Mouse (Mus musculus): ENCODE measurements around the gene Shank2. TPM values are rescaled to one million over a fixed set of nuclear protein-coding genes. Genes with fewer than 3 reads are reported as not detected.

The Shank2 gene
- polyA plus RNA-seq, 1 experiment from 2014 or later, result 5.8 TPM

GRCm38 (mm10) chr7:144294239-144295200, 292.8 kb downstream of the Shank2 start:
- H3K4me1 ChIP-seq (replicated peaks), result peaks cover 41% of the 10 kb centered on the region
- H3K27ac ChIP-seq, result no peak overlapping the region

GRCm38 (mm10) chr7:144299351-144299750, 297.6 kb downstream of the Shank2 start:
- WGBS, result 93% methylated on average over 2 of the region's 2 CpGs
- no peak for ATAC-seq

More at GRCm38 (mm10) chr7:144294239-144295200, 292.8 kb downstream of the Shank2 start:
- no peak overlapping the region for H3K9ac ChIP-seq (replicated peaks)
- no peak for ATAC-seq
- H3K4me3 ChIP-seq (replicated peaks), result no peak overlapping the region
- H3K36me3 ChIP-seq, result no peaks in the 10 kb centered on the region
- H3K27me3 ChIP-seq, result no peaks in the 10 kb centered on the region
- no peaks in the 10 kb centered on the region for H3K9me3 ChIP-seq
- no peak overlapping the region for H3K4me2 ChIP-seq (replicated peaks)
- WGBS, result 50% methylated on average over 13 of the region's 13 CpGs

GRCm38 (mm10) chr7:144301646-144302045, 299.9 kb downstream of the Shank2 start:
- H3K9me3 ChIP-seq, result no peaks in the 10 kb centered on the region
- H3K27me3 ChIP-seq, result no peaks in the 10 kb centered on the region
- no peak overlapping the region for H3K4me2 ChIP-seq (replicated peaks)
- no peaks in the 10 kb centered on the region for H3K36me3 ChIP-seq
- H3K4me1 ChIP-seq (replicated peaks), result peaks cover 12% of the 10 kb centered on the region
- no peak for ATAC-seq
- WGBS, result 91% methylated on average over 4 of the region's 4 CpGs
- H3K9ac ChIP-seq (replicated peaks), result no peak overlapping the region
- no peak overlapping the region for H3K4me3 ChIP-seq (replicated peaks)
- no peak overlapping the region for H3K27ac ChIP-seq

More at GRCm38 (mm10) chr7:144299351-144299750, 297.6 kb downstream of the Shank2 start:
- Histone ChIP-seq H3K9me3 (no peaks in the 10 kb centered on the region), H3K36me3 (no peaks in the 10 kb centered on the region), H3K4me3 (replicated peaks) (no peak overlapping the region), H3K4me2 (replicated peaks) (no peak overlapping the region), H3K27me3 (no peaks in the 10 kb centered on the region), H3K9ac (replicated peaks) (no peak overlapping the region), H3K27ac (no peak overlapping the region), H3K4me1 (replicated peaks) (peaks cover 4% of the 10 kb centered on the region)

GRCm38 (mm10) chr7:144302498-144302897, 300.8 kb downstream of the Shank2 start:
- Histone ChIP-seq H3K27me3 (no peaks in the 10 kb centered on the region), H3K4me1 (replicated peaks) (peaks cover 15% of the 10 kb centered on the region), H3K4me3 (replicated peaks) (no peak overlapping the region), H3K27ac (no peak overlapping the region), H3K9ac (replicated peaks) (no peak overlapping the region), H3K4me2 (replicated peaks) (no peak overlapping the region), H3K9me3 (no peaks in the 10 kb centered on the region), H3K36me3 (no peaks in the 10 kb centered on the region)
- 72% methylated on average over 5 of the region's 5 CpGs for WGBS
- no peak for ATAC-seq

GRCm38 (mm10) chr7:144307853-144308409, 306.2 kb downstream of the Shank2 start:
- H3K9me3 ChIP-seq, result no peaks in the 10 kb centered on the region
- peak; percentile 45; the same call in 1 of the 2 replicates for ATAC-seq
- H3K36me3 ChIP-seq, result no peaks in the 10 kb centered on the region
- peak overlapping the region; percentile 14; the same call in 1 of the 2 replicates for H3K27ac ChIP-seq
- H3K9ac ChIP-seq (replicated peaks), result no peak overlapping the region
- H3K4me1 ChIP-seq (replicated peaks), result peaks cover 22% of the 10 kb centered on the region
- no peaks in the 10 kb centered on the region for H3K27me3 ChIP-seq
- 50% methylated on average over 10 of the region's 10 CpGs for WGBS
- H3K4me2 ChIP-seq (replicated peaks), result no peak overlapping the region
- H3K4me3 ChIP-seq (replicated peaks), result no peak overlapping the region

- no peak overlapping the region for H3K9ac ChIP-seq (replicated peaks)
- no peaks in the 10 kb centered on the region for H3K36me3 ChIP-seq
- no peak overlapping the region for H3K4me3 ChIP-seq (replicated peaks)
- H3K4me1 ChIP-seq (replicated peaks), result peaks cover 14% of the 10 kb centered on the region
- no peak for ATAC-seq
- H3K9me3 ChIP-seq, result no peaks in the 10 kb centered on the region
- H3K27ac ChIP-seq, result no peak overlapping the region
- H3K27me3 ChIP-seq, result no peaks in the 10 kb centered on the region
- no peak overlapping the region for H3K4me2 ChIP-seq (replicated peaks)
- WGBS, result 89% methylated on average over 11 of the region's 11 CpGs
Observed at GRCm38 (mm10) chr7:144314438-144315105, 312.8 kb downstream of the Shank2 start.

GRCm38 (mm10) chr7:144316224-144316623, 314.5 kb downstream of the Shank2 start:
- H3K9me3 ChIP-seq, result no peaks in the 10 kb centered on the region
- ATAC-seq, result no peak
- no peak overlapping the region for H3K4me2 ChIP-seq (replicated peaks)
- no peak overlapping the region for H3K4me3 ChIP-seq (replicated peaks)
- peaks cover 14% of the 10 kb centered on the region for H3K4me1 ChIP-seq (replicated peaks)
- H3K9ac ChIP-seq (replicated peaks), result 0 out of 2 replicates have a peak overlapping the region, but pooled peaks have one; percentile 24
- peak overlapping the region; percentile 16; the same call in 1 of the 2 replicates for H3K27ac ChIP-seq
- H3K27me3 ChIP-seq, result no peaks in the 10 kb centered on the region
- no peaks in the 10 kb centered on the region for H3K36me3 ChIP-seq
- 92% methylated on average over 6 of the region's 6 CpGs for WGBS

GRCm38 (mm10) chr7:144316797-144317196, 315.1 kb downstream of the Shank2 start:
- H3K9me3 ChIP-seq, result no peaks in the 10 kb centered on the region
- WGBS, result 17% methylated on average over 10 of the region's 10 CpGs
- no peaks in the 10 kb centered on the region for H3K27me3 ChIP-seq
- H3K4me2 ChIP-seq (replicated peaks), result no peak overlapping the region
- no peak overlapping the region for H3K4me3 ChIP-seq (replicated peaks)
- no peaks in the 10 kb centered on the region for H3K36me3 ChIP-seq
- 0 out of 2 replicates have a peak overlapping the region, but pooled peaks have one; percentile 16 for H3K27ac ChIP-seq
- ATAC-seq, result peak; percentile 85
- 0 out of 2 replicates have a peak overlapping the region, but pooled peaks have one; percentile 24 for H3K9ac ChIP-seq (replicated peaks)
- H3K4me1 ChIP-seq (replicated peaks), result peaks cover 14% of the 10 kb centered on the region

GRCm38 (mm10) chr7:144324077-144324476, 322.3 kb downstream of the Shank2 start:
- Histone ChIP-seq H3K4me3 (replicated peaks) (no peak overlapping the region), H3K9ac (replicated peaks) (no peak overlapping the region), H3K36me3 (no peaks in the 10 kb centered on the region), H3K9me3 (no peaks in the 10 kb centered on the region), H3K4me1 (replicated peaks) (no peaks in the 10 kb centered on the region), H3K27me3 (no peaks in the 10 kb centered on the region), H3K4me2 (replicated peaks) (no peak overlapping the region), H3K27ac (no peak overlapping the region)
- 93% methylated on average over 2 of the region's 2 CpGs for WGBS
- no peak for ATAC-seq

- H3K4me1 ChIP-seq (replicated peaks), result no peaks in the 10 kb centered on the region
- 87% methylated on average over 6 of the region's 6 CpGs for WGBS
Observed at GRCm38 (mm10) chr7:144324861-144325260, 323.1 kb downstream of the Shank2 start.

GRCm38 (mm10) chr7:144325603-144326002, 323.9 kb downstream of the Shank2 start:
- H3K27ac ChIP-seq, result no peak overlapping the region
- H3K4me3 ChIP-seq (replicated peaks), result no peak overlapping the region
- H3K4me1 ChIP-seq (replicated peaks), result no peaks in the 10 kb centered on the region
- no peaks in the 10 kb centered on the region for H3K27me3 ChIP-seq
- H3K4me2 ChIP-seq (replicated peaks), result no peak overlapping the region
- H3K9ac ChIP-seq (replicated peaks), result no peak overlapping the region
- no peaks in the 10 kb centered on the region for H3K9me3 ChIP-seq
- H3K36me3 ChIP-seq, result no peaks in the 10 kb centered on the region
- no peak for ATAC-seq
- 93% methylated on average over 10 of the region's 10 CpGs for WGBS

More at GRCm38 (mm10) chr7:144324861-144325260, 323.1 kb downstream of the Shank2 start:
- no peak overlapping the region for H3K27ac ChIP-seq
- no peaks in the 10 kb centered on the region for H3K9me3 ChIP-seq
- no peaks in the 10 kb centered on the region for H3K36me3 ChIP-seq
- no peaks in the 10 kb centered on the region for H3K27me3 ChIP-seq
- H3K4me2 ChIP-seq (replicated peaks), result no peak overlapping the region
- H3K9ac ChIP-seq (replicated peaks), result no peak overlapping the region
- no peak for ATAC-seq
- no peak overlapping the region for H3K4me3 ChIP-seq (replicated peaks)

Measured in midbrain, embryonic 13.5 days (tissue).